8 mouse cellular contexts compared by ENCODE assay signal in genomic region chr6:83268144-83269010, GRCm38 (mm10). TPM values are rescaled to one million over a fixed set of nuclear protein-coding genes. Genes with fewer than 3 reads are reported as not detected.
DNase-seq lines count a peak whose midpoint lies in the region; ATAC-seq and TF ChIP-seq lines count a peak whose summit lies in the region.

No protein-coding gene starts in this region.

- H3K4me2 ChIP-seq in heart, embryonic 11.5 days, result peak overlapping the region; percentile 73
- peak overlapping the region; percentile 61 for H3K4me2 ChIP-seq in kidney, embryonic 16.5 days (replicated peaks; ENCODE audit: low read depth, low read length)

- H3K36me3 ChIP-seq in heart, embryonic 11.5 days (ENCODE audit: control insufficient read depth, insufficient read depth, low read length), result no peaks in the 10 kb centered on the region
- H3K36me3 ChIP-seq in kidney, embryonic 16.5 days (ENCODE audit: insufficient read depth, low read length), result no peaks in the 10 kb centered on the region

- no peaks in the 10 kb centered on the region for H3K27me3 ChIP-seq in heart, embryonic 11.5 days (ENCODE audit: control insufficient read depth, insufficient read depth, low read length)
- H3K27me3 ChIP-seq in kidney, embryonic 16.5 days (ENCODE audit: insufficient read depth, low read length), result no peaks in the 10 kb centered on the region

- H3K4me3 ChIP-seq in bone marrow macrophage, adult 2 months (ENCODE audit: insufficient read depth, low read length), result peak overlapping the region; percentile 62
- H3K4me3 ChIP-seq in heart, embryonic 11.5 days (ENCODE audit: low read depth, low read length), result peak overlapping the region; percentile 58
- peak overlapping the region; percentile 56 for H3K4me3 ChIP-seq in kidney, embryonic 16.5 days (ENCODE audit: low read length)

- 0 out of 2 replicates have a peak, but pooled peaks have one; percentile 44 for ATAC-seq in erythroid progenitor cell, adult 5-6 weeks (replicated peaks; ENCODE audit: low FRiP score, poor library complexity, severe bottlenecking)
- peak; percentile 83 for ATAC-seq in heart, embryonic 11.5 days (replicated peaks; ENCODE audit: insufficient number of reproducible peaks, low FRiP score, low TSS enrichment)
- ATAC-seq in kidney, embryonic 16.5 days (ENCODE audit: low FRiP score, low TSS enrichment), result peak; percentile 96

- no peaks in the 10 kb centered on the region for H3K9me3 ChIP-seq in heart, embryonic 11.5 days (replicated peaks; ENCODE audit: control insufficient read depth, low read length)
- H3K9me3 ChIP-seq in kidney, embryonic 16.5 days (ENCODE audit: low read length), result no peaks in the 10 kb centered on the region

- peak overlapping the region; percentile 74 for H3K9ac ChIP-seq in heart, embryonic 11.5 days (ENCODE audit: low read depth, low read length)
- peak overlapping the region; percentile 70 for H3K9ac ChIP-seq in kidney, embryonic 16.5 days (replicated peaks; ENCODE audit: low read length)

- H3K27ac ChIP-seq in bone marrow macrophage, adult 2 months (ENCODE audit: insufficient read depth, low read depth, low read length), result no peak overlapping the region
- H3K27ac ChIP-seq in heart, embryonic 11.5 days (ENCODE audit: low read depth, low read length), result 0 out of 2 replicates have a peak overlapping the region, but pooled peaks have one; percentile 50
- H3K27ac ChIP-seq in kidney, embryonic 16.5 days (ENCODE audit: low read length), result peak overlapping the region; percentile 74

- no peak; the same call in 1 of the 2 replicates for TF ChIP-seq CTCF in bone marrow macrophage, adult 2 months (IDR thresholded peaks at IDR 0.05; ENCODE audit: low read depth, low read length)

- WGBS in heart, embryonic 11.5 days (ENCODE audit: insufficient replicate concordance), result 4% methylated on average over 26 of the region's 28 CpGs
- under 1% methylated on average over 28 of the region's 28 CpGs for WGBS in kidney, embryonic 16.5 days

- no peak for TF ChIP-seq POLR2A in bone marrow macrophage, adult 2 months (IDR thresholded peaks at IDR 0.05; ENCODE audit: borderline replicate concordance, low read depth, low read length)

- peak; percentile 55 to 61 for DNase-seq in B cell, adult 2 months
- peak; percentile 55 for DNase-seq in liver
- DNase-seq in monocyte, adult 2 months (ENCODE audit: low read depth in 1 of 2, low spot score in 2 of 2), result peak; percentile 36 to 42
- DNase-seq in spleen, postnatal 14 days (ENCODE audit: low spot score in 2 of 2), result peak; percentile 19 to 34

- peaks cover 7% of the 10 kb centered on the region for H3K4me1 ChIP-seq in bone marrow macrophage, adult 2 months (ENCODE audit: control insufficient read depth, insufficient read depth, low read length)
- H3K4me1 ChIP-seq in heart, embryonic 11.5 days (ENCODE audit: control insufficient read depth, insufficient read depth, low read length), result peaks cover 4% of the 10 kb centered on the region
- peaks cover 4% of the 10 kb centered on the region; the same call in 1 of the 2 replicates for H3K4me1 ChIP-seq in kidney, embryonic 16.5 days (ENCODE audit: insufficient read depth, low read length)

RNA-seq across cellular contexts. Expression of gene Slc4a5, which starts 48.7 kb away (rescaled TPM):
- 0.55 TPM in 1 of 2 replicates, not detected in the other for polyA plus RNA-seq in bone marrow macrophage, adult 2 months (2012; ENCODE audit: insufficient read depth, insufficient read length, missing spikeins)
- total RNA-seq in erythroid progenitor cell, adult 5-6 weeks (2015; ENCODE audit: low replicate concordance), result not detected in 2 replicates
- total RNA-seq in erythroid progenitor cell, adult 5-6 weeks (2017; ENCODE audit: low replicate concordance), result 0.39 TPM in 1 of 2 replicates, not detected in the other
- polyA plus RNA-seq in heart, embryonic 11.5 days (2014; fragmentation: Nextera tagmentation; extraction: Ambion mirVana), result 0.21 and 0.38 TPM in 2 replicates
- polyA plus RNA-seq in kidney, embryonic 16.5 days (2015; fragmentation: Nextera tagmentation; extraction: Ambion mirVana), result 0.72 and 0.91 TPM in 2 replicates

RNA-seq across cellular contexts. Expression of gene Mthfd2, which starts 57.3 kb away (rescaled TPM):
- 21.1 and 28.1 TPM in 2 replicates for polyA plus RNA-seq in bone marrow macrophage, adult 2 months (2012; ENCODE audit: insufficient read depth, insufficient read length, missing spikeins)
- total RNA-seq in erythroid progenitor cell, adult 5-6 weeks (2015; ENCODE audit: low replicate concordance), result 34.8 and 56.6 TPM in 2 replicates
- 37.2 and 37.9 TPM in 2 replicates for total RNA-seq in erythroid progenitor cell, adult 5-6 weeks (2017; ENCODE audit: low replicate concordance)
- polyA plus RNA-seq in heart, embryonic 11.5 days (2014; fragmentation: Nextera tagmentation; extraction: Ambion mirVana), result 44.5 and 45.4 TPM in 2 replicates
- polyA plus RNA-seq in kidney, embryonic 16.5 days (2015; fragmentation: Nextera tagmentation; extraction: Ambion mirVana), result 38.5 and 40.5 TPM in 2 replicates

RNA-seq across cellular contexts. Expression of gene Mob1a, which starts 57.4 kb away (rescaled TPM):
- 166 and 182 TPM in 2 replicates for polyA plus RNA-seq in bone marrow macrophage, adult 2 months (2012; ENCODE audit: insufficient read depth, insufficient read length, missing spikeins)
- total RNA-seq in erythroid progenitor cell, adult 5-6 weeks (2015; ENCODE audit: low replicate concordance), result 94.3 and 94.8 TPM in 2 replicates
- total RNA-seq in erythroid progenitor cell, adult 5-6 weeks (2017; ENCODE audit: low replicate concordance), result 88.7 and 102 TPM in 2 replicates
- polyA plus RNA-seq in heart, embryonic 11.5 days (2014; fragmentation: Nextera tagmentation; extraction: Ambion mirVana), result 42.2 and 49.5 TPM in 2 replicates
- polyA plus RNA-seq in kidney, embryonic 16.5 days (2015; fragmentation: Nextera tagmentation; extraction: Ambion mirVana), result 70.0 and 73.8 TPM in 2 replicates

Comparison
In these comparisons a context has a peak if more than half of its experiments do, and no peak if none do; other contexts are left out.
1. ATAC-seq: peak in every context shown above with its lines; median percentile 96 in kidney, embryonic 16.5 days; 83 in heart, embryonic 11.5 days; 44 in erythroid progenitor cell, adult 5-6 weeks.